Comparison of ENCODE assay signal across 8 mouse cellular contexts in genomic region chr11:75147106-75147845, GRCm38 (mm10). TPM values are rescaled to one million over a fixed set of nuclear protein-coding genes. Genes with fewer than 3 reads are reported as not detected.
DNase-seq lines count a peak whose midpoint lies in the region; ATAC-seq and TF ChIP-seq lines count a peak whose summit lies in the region.

No protein-coding gene starts in this region.

- peaks cover 7% of the 10 kb centered on the region; the same call in 1 of the 2 replicates for H3K4me1 ChIP-seq in cerebellum, adult 2 months (ENCODE audit: control insufficient read depth, insufficient read depth, low read length)
- peaks cover 17% of the 10 kb centered on the region for H3K4me1 ChIP-seq in neural tube, embryonic 14.5 days (ENCODE audit: control insufficient read depth, insufficient read depth, low read length)

- H3K36me3 ChIP-seq in neural tube, embryonic 14.5 days (ENCODE audit: control insufficient read depth, insufficient read depth, low read length) = peaks cover 14% of the 10 kb centered on the region

- H3K27me3 ChIP-seq in cerebellum, adult 2 months (ENCODE audit: control insufficient read depth, insufficient read depth, low read length) = no peaks in the 10 kb centered on the region
- H3K27me3 ChIP-seq in neural tube, embryonic 14.5 days (ENCODE audit: control insufficient read depth, insufficient read depth, low read length) = no peaks in the 10 kb centered on the region

- H3K27ac ChIP-seq in cerebellum, adult 2 months (ENCODE audit: insufficient read depth, low read length) = no peak overlapping the region
- H3K27ac ChIP-seq in neural tube, embryonic 14.5 days (ENCODE audit: low read depth, low read length) = peak overlapping the region; percentile 77

- H3K9me3 ChIP-seq in neural tube, embryonic 14.5 days (ENCODE audit: control insufficient read depth, low read length) = no peaks in the 10 kb centered on the region

- no peak for TF ChIP-seq POLR2A in cerebellum, adult 2 months (IDR thresholded peaks at IDR 0.05; ENCODE audit: borderline replicate concordance, insufficient read depth, low read length)

- no peak overlapping the region for H3K9ac ChIP-seq in neural tube, embryonic 14.5 days (replicated peaks; ENCODE audit: low read depth, low read length)

- 0 out of 2 replicates have a peak overlapping the region, but pooled peaks have one; percentile 6 for H3K4me2 ChIP-seq in neural tube, embryonic 14.5 days (ENCODE audit: low read depth, low read length)

- peak; percentile 89 for ATAC-seq in neural tube, embryonic 14.5 days (ENCODE audit: low read depth)

- 29% methylated on average over 11 of the region's 11 CpGs for WGBS in cerebellum, adult 2 months
- WGBS in neural tube, embryonic 14.5 days = 12% methylated on average over 11 of the region's 11 CpGs

- no peak for TF ChIP-seq CTCF in cerebellum, adult 2 months (IDR thresholded peaks at IDR 0.05; ENCODE audit: borderline replicate concordance, insufficient read depth, low read depth, low read length)

- H3K4me3 ChIP-seq in cerebellum, adult 2 months (replicated peaks; ENCODE audit: insufficient read depth, low read depth, low read length) = no peak overlapping the region
- H3K4me3 ChIP-seq in neural tube, embryonic 14.5 days (ENCODE audit: low read depth, low read length) = no peak overlapping the region

- peak; percentile 47 to 54 for DNase-seq in cerebellum, postnatal 10 days
- DNase-seq in cerebellum, adult 2 months = no peak
- DNase-seq in MN1 (ENCODE audit: low spot score) = peak; percentile 89
- peak; percentile 93 for DNase-seq in forelimb bud, embryonic 11.5 days (ENCODE audit: low read depth, low spot score)
- peak; percentile 52 to 67 for DNase-seq in kidney, postnatal 25 days
- no peak for DNase-seq in layer of hippocampus, adult 11-12 months (ENCODE audit: low spot score)
- no peak for DNase-seq in right cerebral cortex, adult 18-20 months

RNA-seq across cellular contexts. Expression of gene Hic1, which starts 22.0 kb away (rescaled TPM):
- polyA plus RNA-seq in cerebellum, adult 2 months (2012; rRNA removed) = 3.0 and 3.7 TPM in 2 replicates
- 0.33 and 2.6 TPM in 2 replicates for polyA plus RNA-seq in neural tube, embryonic 14.5 days (2014; fragmentation: Nextera tagmentation; extraction: Ambion mirVana)

RNA-seq across cellular contexts. Expression of gene Ovca2, which starts 31.4 kb away (rescaled TPM):
- polyA plus RNA-seq in cerebellum, adult 2 months (2012; rRNA removed) = 15.3 and 16.3 TPM in 2 replicates
- 15.3 and 20.7 TPM in 2 replicates for polyA plus RNA-seq in neural tube, embryonic 14.5 days (2014; fragmentation: Nextera tagmentation; extraction: Ambion mirVana)

RNA-seq across cellular contexts. Expression of gene Dph1, which starts 43.8 kb away (rescaled TPM):
- 18.6 and 19.3 TPM in 2 replicates for polyA plus RNA-seq in cerebellum, adult 2 months (2012; rRNA removed)
- 11.4 and 15.6 TPM in 2 replicates for polyA plus RNA-seq in neural tube, embryonic 14.5 days (2014; fragmentation: Nextera tagmentation; extraction: Ambion mirVana)

RNA-seq across cellular contexts. Expression of gene Rtn4rl1, which starts 46.3 kb away (rescaled TPM):
- 23.9 and 28.6 TPM in 2 replicates for polyA plus RNA-seq in cerebellum, adult 2 months (2012; rRNA removed)
- 12.7 and 16.0 TPM in 2 replicates for polyA plus RNA-seq in neural tube, embryonic 14.5 days (2014; fragmentation: Nextera tagmentation; extraction: Ambion mirVana)

Comparison
In these comparisons a context has a peak if more than half of its experiments do, and no peak if none do; other contexts are left out.
1. DNase-seq: peak in cerebellum, postnatal 10 days (2 of 2), MN1 (single experiment), forelimb bud, embryonic 11.5 days (single experiment) and kidney, postnatal 25 days (2 of 2); none in cerebellum, adult 2 months (0 of 2), layer of hippocampus, adult 11-12 months (single experiment) and right cerebral cortex, adult 18-20 months (single experiment).